Mouse (Mus musculus) lung, postnatal 36 days (tissue): ENCODE results near the gene Rabif.

ENCODE experiments used
- DNase-seq: peaks from one replicate; pipeline ENCODE4 v3.0.0; 2022; ENCODE audit warnings: mixed read lengths

The Rabif gene

GRCm38 (mm10) chr1:134555240-134555870 lies 60.9 kb downstream of the Rabif start:
- peak; percentile 70 for DNase-seq

GRCm38 (mm10) chr1:134555871-134556670 lies 61.6 kb downstream of the Rabif start:
- DNase-seq, result peak; percentile 43

GRCm38 (mm10) chr1:134556671-134557218 lies 62.3 kb downstream of the Rabif start:
- DNase-seq, result peak; percentile 98
